Mouse (Mus musculus): ENCODE results near the gene Eya4. TPM values are rescaled to one million over a fixed set of nuclear protein-coding genes. Genes with fewer than 3 reads are reported as not detected.

Gene Eya4
- total RNA-seq, 2 experiments from 2014 or later: 25.6 to 27.9 TPM

DNA sequence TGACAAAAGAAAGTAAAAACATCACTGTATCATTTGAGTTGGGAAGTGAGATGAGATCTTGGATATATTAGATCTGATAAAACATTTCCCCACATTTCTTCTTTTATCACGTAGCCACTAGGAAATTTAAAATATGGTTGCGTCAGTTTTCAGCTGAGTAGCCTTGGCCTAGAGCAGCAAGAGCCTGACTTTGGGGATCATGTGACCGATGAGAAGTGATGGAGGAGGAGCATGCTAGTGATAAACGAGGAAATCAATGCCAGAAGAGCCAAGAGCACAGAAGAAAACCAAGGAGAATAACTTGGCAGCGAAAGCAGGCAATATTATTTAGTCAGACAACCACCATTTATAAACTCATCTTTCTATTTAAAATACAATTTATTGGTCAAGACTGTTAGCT is 119.7 kb downstream of the Eya4 start:
- no peak for DNase-seq

DNA sequence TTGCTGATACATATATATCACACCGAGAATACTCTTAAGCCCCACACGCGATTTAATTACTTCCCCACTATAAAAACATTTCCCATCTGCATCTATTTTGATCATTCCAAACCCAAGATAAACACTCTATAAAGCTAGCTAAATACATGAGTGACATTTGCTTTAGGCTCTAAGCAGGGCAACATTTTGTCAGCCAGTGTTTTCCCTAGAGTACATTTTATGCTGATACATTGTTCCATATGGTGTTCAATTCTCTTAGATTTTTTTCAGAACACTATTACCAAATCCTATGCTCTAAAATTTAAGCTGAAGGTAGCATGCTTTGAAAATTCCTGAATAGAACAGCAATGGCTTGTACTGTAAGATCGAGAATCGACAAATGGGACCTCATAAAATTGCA is 127.2 kb downstream of the Eya4 start:
- DNase-seq: no peak

DNA sequence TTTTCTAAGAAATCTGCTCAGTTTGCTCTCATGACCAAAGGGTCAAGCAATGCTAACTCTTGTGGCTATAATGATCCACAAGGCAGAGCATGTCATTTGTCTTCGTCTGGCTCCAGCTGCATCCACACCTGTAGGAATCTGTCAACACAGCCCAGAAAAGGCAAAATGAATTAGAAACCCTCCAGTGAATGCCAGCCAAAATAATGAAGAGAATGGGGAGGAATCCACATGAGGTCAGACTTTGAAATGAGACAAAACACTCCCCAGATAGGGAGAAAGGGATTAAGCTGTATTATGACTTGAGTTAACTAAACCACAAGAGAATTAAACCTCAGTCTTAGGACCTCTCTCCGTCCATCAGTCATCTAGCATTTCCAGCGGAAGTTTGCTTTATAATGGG is 130.2 kb downstream of the Eya4 start:
- no peak for DNase-seq

DNA sequence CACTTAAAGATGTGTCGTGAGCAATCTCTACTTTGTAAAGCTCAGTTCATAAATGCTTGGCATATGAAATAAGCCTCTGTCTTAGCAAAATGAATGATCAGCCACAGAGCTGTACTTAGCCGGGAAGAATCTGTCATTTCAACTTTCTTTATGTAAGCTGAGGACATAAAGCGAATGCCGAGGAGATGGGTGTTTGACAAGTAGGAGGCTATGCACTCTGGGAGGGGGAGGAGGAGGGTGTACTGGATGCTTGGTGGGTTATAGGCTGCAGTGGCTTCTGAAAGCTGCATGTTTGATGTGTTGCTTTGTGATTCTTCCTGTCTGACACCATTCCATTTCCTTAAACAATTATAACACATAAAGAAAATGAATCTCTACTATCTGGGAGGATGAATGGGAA is 133.8 kb downstream of the Eya4 start:
- DNase-seq: no peak

DNA sequence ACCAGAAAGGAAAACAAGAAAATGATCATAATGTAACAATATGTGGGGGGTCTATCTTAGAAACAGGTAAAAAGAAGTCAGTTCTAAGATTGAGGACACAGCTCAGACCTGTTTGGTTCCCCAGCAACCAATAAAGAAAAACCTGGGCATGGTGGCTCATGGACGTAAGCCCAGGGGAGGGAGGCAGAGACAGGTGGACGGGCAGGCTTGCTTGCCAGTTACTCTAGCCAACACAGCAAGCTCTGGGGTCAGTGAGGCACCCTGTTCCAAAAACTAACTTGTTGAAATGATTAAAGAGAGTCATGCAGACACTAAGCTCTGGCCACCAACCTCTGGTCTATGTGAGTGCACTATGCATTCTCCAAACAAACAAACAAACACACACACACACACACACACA is 139.2 kb downstream of the Eya4 start:
- peak; percentile 72 for DNase-seq

DNA sequence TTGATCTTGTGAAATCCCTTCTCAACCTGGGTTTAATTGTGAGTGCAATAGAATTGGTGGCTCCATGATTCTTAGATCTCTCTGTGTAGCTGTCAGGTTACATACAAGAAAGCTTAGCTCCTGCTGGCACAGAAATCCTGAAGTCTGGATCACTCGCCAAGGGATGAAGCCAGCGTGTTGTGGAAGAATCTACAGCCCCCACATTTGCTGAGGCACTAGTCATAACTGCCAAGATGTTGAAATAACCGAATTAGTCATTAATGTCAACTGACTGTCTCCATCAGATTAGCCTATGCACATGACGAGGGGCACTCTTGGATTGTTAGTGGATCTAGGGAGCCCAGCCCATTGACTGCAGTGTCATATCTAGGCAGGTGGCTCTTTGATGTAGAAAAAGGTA is 146.7 kb downstream of the Eya4 start:
- peak; percentile 37 for DNase-seq

DNA sequence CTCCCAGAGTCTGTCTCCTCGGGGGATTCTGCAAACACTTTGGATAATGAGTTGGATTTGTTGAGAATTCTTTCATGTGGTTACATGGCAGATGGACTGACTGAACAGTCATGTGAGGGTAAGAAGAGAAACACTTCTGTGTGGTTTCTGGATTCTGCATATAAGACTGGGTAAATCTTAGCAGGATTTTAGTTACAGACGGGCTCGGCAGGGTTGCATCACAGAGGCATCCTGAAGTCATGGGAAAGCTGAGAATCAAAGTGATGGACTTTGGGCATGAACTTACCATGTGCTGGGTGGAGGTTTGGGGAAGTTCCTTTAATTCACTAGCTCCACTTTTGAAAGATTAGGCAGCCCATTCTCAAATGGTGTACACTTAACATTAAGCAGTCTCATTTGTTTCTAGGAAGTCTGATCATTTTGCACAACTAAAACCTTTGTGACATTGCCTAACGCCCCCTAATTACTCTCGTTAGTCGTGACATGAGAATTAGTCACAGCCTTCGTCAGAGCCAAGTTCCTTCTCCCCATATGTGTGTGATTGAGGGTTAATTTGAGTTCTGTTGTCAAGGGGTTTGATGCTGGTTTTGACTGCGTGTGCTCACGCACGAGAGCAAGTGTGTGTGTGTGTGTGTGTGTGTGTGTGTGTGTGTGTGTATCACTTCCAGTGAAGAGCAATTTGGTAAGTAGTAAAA is 147.3 kb downstream of the Eya4 start:
- DNase-seq: no peak

DNA sequence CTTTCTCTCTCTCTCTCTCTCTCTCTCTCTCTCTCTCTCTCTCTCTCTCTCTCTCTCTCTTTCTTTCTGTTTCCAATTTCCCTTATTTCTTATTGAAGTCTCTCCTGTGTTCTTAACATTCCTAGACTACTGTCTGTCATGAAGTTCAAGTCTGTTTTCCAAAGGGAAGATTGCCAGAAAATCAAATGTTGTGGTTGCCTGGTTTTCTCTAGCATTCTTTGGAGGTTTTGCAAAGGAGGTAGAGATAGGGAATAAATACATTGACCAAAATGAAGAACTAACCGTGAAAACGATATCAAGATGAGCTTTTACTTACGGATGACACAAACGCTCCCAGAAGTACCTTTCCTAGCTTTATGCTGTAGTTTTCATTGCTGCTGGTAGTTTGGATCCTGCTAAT is 148.0 kb downstream of the Eya4 start:
- DNase-seq: no peak

DNA sequence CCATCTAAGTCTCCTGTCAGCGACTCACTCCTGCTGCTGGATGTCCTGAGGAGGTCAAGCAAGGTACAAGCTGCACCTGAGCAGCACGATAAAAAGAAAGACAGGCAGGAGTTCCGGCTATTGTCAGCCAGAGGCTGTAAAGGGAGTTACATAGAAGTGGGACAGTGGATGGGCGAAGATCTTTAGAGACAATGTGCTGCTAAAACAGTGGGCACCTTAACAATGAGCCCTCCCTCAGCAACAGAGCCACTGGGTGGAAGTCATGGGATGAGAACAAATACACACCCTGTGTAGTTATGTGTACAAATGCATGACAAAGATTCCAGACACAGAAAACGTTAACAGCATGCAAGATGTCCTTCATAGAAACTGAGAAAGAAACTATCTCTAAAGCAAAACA is 152.3 kb downstream of the Eya4 start:
- DNase-seq: no peak

DNA sequence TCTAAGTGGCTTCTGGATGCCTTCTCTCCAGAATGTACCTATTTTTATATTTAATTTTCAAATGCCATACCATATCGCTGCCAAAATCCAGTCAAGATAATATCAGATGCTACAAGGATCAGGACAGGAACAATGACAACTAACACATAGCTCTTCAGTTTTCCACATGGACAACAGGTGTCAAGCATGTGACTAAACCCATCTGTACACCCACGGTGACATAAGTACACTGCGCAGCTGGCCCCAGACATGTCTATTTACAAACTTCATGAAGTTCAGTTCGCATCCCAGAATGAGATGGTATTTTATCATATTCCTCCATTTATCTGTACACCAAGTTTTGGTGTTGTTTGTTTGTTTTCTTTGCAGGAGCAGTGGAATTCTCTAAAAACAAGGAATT is 154.2 kb downstream of the Eya4 start:
- no peak for DNase-seq

DNA sequence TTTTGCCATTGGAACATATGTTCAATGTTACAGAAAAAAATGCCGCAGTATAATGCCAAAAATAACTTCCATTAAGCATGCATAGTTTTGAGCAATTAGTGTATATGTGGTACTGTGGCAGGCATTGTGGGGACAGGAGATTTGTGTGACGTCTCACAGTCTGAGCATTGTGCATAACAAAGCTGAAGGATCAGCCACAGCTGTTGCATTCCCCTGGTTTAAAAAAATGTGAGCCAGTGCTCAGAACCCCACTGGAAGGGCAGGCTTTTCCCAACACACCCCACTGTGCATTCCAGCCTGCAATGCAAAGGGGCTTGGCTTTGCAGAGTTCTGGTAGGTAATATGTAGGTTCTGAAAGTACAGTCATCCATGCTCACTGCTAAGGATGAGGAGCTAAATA is 155.2 kb downstream of the Eya4 start:
- no peak for DNase-seq

DNA sequence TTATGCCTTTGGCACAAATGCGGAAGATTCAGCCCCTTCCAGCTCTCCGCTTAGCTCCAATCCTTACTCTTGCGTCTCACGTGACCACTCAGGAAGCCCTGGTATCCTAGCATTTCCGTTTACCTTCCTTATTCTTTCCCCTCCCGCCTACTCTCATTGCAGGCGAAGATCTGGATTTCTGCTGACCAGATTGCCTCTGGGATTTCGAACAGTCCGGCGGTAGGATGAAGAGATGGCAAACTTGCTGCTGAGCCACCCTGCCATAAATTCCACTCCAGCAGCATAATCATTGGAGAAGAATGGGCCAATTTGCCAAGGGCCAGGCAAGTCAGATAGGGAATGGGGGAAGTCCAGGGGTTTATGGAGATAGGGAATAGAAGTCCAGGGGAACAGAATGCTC is 160.8 kb downstream of the Eya4 start:
- peak; percentile 35 for DNase-seq

DNA sequence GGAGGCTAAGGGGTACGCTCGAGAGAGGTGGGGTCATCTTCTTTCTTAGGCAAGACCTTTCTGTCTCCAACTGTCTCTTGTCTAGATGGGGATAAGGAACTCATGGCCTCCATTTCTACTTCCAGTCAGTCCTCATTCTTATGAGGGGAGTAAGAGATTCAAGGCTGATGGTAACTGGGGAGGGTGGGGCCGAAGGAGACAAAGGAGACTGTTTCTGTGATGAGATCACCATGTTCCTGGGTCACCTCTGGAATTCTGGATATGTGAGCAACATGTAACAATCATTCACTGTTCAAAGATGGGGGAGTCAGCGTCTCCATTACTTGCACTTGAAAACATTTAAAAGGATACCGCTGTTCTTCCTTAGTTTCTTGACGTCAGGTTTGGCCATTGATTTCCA is 165.2 kb downstream of the Eya4 start:
- no peak for DNase-seq

DNA sequence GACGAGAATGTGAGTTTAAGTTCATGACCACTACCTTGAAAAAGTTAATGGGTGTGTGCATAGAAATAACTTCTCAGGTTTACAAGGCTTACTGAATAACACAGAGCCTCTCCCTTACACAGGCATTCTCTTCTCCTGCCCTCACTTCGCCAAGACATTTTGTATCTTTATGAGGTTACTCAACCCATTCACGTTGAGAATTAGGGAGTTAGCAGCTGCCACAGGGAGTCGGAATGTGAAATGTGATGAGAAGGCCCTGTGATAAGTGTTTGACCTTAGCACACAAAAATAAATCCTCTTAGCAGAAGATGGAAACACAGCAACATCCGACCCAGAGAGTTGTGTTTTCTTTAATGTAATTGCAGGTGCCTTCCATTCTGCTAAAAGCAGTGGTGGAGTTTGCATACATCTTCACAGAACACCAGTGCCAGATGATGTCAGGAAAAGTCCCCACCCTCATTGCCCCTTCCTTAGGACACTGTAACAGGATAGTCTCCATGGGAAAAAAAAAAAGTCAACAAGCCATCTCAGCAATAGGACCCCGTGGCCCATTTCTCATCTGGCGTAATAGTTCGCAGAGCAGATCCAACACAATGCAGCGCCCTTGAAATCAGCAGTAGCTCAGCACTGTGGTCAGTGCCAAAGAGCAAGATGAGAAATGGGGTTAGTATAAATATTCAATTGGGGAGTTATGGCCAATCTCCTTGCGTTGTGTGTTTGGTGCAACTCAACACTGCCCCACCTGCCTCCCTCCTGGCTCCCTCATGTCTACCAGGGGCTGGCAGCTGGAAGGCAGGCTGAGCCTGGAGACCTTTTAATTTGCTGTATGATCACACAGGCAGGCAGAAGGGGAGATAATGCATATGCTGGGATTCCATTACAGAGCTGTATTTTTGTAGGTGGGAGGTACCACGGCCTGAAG is 168.8 kb downstream of the Eya4 start:
- DNase-seq: peak; percentile 25

DNA sequence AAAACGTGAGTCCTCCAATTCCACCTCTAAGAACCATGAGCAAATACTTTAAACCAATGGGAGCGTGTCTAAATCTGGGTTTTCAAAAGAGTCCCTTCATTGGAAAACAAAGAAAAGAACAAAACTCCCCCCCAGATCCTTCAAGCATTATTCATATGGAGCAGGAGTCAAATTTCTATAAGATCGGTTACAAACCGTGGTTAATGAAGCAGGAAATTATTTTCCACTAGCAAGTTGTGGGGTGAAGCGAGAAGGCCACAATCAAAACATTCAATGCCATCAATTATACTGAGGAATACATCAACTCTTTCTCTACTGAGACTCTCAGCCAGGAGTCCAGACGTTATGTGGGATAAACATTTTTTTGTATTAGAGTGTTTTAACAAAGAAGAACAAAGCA is 171.3 kb downstream of the Eya4 start:
- no peak for DNase-seq

DNA sequence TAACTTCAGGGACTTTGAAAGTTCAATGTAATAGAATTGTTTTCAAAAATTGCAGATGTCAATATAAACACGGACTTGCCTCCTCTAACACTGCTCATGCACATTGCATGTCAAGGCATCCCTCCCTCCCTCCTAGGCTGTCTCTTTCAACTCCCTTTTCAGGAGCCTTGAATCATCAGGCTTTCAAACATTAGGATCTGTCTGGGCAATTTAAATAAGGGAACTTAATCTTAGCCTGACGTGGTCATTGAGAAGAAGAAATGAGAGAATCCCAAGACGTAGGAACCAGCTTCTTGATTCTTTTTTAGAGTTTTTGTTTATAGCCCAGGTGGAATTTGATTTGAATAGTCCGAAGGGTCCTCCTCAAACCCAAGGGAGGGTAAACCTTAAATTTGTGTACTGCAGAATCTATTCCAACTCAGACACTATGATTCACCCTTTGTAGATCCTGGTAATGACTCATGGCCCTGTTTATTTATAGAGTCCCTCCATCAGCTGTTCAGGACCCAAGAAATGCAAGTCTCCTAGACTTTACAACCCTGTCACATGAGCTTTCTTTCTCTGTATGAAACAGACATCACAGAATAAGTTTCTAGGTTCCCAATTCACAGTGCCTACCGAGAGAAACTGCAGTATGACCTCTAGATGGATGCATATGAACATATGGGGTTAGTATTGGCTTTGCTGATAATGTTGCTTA is 173.1 kb downstream of the Eya4 start:
- DNase-seq: no peak

DNA sequence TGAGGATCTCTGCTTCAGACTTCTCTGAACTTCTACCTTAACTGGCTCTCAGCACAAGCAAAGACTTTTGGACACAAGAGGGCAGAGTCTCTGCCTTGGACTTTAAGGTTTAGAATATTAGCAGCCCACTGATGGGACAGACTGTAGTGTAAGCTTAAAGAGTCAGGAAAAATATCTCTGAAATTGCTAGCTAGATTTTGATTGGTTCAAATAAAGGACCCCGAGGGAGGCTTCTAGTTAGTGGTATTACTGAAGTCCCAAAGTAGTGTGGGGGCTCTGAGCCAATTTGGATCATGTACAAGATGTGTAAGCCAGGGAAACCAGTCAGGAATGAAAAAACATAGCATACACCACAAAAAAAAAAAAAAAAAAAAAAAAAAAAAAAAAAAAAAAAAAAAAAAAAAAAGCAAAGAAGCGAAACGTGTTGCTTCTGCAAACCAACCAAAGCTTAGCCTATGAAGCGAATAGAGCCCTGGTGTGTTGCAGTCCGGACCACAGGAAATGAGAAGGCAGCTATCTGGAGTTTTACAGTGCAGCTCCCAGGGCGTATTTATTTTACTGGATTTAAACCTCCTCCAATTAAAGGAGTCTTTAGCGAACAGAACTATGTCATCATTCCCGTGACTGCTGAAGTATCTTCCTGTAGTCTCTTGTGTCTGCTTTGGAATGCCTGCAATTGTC is 173.8 kb downstream of the Eya4 start:
- DNase-seq: no peak

DNA sequence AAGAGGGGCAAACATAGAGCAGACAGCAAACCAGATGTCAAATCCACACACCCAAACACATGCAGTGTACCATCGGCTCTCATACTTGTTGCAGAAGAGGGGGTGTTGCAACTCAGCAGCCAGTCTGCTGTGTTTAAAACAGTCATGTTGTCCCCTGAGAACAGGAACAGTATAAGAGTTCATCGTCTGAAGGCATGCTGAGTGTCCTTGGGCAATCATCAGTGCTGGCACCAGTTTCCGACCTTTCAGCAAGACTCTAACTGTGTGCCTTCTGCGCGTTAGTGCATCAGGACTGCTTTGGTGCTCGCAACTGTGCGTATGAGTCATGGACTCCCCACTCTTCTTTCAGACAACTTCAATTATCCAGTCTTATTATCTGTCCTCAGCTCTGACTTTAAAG is 179.0 kb downstream of the Eya4 start:
- no peak for DNase-seq

DNA sequence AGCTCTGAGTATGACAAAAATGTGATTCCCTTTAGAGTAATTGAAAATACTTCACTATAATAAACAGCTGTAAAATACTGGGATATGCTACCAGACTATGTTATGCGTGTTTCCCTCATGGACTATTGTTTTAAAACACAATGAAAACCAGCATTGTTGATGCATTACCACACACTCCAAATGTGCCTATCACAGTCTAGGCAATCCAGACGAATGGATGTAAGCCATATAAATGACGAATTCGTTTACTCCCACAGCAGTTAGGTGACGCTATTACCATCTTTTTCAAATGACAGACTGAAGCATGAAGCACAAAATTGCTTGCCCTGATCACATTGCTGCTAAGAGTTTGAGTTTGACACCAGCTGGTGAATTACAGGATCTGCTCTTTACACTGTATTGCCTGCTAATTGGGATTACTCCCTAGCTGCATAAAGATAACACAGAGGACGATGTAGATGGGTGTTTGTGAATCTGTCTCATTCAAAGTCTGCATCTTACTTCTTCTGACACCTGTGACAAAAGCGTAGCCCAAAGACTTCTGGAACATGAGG is 185.4 kb downstream of the Eya4 start:
- DNase-seq: no peak

DNA sequence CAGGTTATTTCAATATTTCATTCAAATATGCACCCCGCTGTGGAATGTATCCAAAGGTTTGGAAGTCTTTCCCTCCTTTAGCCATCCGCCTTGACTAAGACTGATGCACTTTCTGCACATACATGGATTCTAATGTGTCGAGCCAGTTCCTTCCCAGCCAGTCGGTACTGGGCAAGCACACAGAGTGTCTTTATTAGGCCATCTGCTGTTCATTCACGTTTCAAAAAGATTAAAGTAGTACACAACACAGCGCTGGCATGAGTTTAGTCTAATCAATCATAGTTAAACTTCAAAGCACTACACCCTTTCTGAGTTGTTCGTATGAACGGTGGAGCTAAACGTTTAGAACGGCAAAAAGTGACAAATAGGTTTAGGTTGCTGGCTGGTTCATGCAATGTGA is 190.7 kb downstream of the Eya4 start:
- no peak for DNase-seq

DNA sequence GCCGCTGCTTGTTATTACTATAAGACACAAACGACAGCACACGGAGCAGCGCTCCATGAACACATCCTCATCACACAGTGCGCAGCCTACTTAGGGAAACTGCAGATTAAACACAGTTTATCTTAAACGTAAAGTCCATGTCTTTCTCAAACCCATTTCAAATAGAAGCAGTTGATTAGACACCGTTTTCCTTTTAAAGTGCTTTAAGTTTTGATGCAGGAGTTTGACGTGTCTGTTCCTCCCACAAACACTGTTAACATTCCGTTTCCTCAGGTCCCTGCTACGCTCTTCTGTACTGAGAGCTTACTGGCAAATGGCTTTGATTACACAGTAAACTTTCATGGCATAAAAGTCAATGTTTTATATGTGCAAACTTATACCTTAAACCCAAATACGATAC is 191.4 kb downstream of the Eya4 start:
- no peak for DNase-seq

All from gastrocnemius, postnatal 25 days (tissue).